Mouse (Mus musculus) lung, postnatal 36 days (tissue): ENCODE data around the gene Gm3453.
"Not testable (repeated sequence)": the region's sequence is repeated elsewhere in the genome, so short reads cannot be mapped to it uniquely, and the experiment has no call there.

Experiments
- DNase-seq: peaks from one replicate; pipeline ENCODE4 v3.0.0; 2022; ENCODE audit warnings: mixed read lengths

Gene Gm3453

GRCm38 (mm10) chr14:5979037-5979436 lies at the start of gene Gm3453:
Gene Gm3453, minus strand, starts transcription at chr14:5979137.
- DNase-seq = not testable (repeated sequence)

- DNase-seq = not testable (repeated sequence)
Observed at GRCm38 (mm10) chr14:5987136-5987535, 8.2 kb upstream of the Gm3453 start.

GRCm38 (mm10) chr14:5962441-5962840 lies 16.5 kb downstream of the Gm3453 start:
- DNase-seq = not testable (repeated sequence)

- DNase-seq = peak; percentile 9
Observed at GRCm38 (mm10) chr14:5961635-5962034, 17.3 kb downstream of the Gm3453 start, which contains the start of gene Gm3248. Gene Gm3248, minus strand, starts transcription at chr14:5961745.

- DNase-seq = not testable (repeated sequence)
Observed at GRCm38 (mm10) chr14:5961102-5961501, 17.8 kb downstream of the Gm3453 start.

- peak; percentile 17 for DNase-seq
Observed at GRCm38 (mm10) chr14:5960479-5960878, 18.5 kb downstream of the Gm3453 start.

- not testable (repeated sequence) for DNase-seq
Observed at GRCm38 (mm10) chr14:5923276-5923675, 55.7 kb downstream of the Gm3453 start.
